Mouse (Mus musculus) thymus, adult 2 months (tissue): ENCODE measurements around the gene Srarp. TPM values are rescaled to one million over a fixed set of nuclear protein-coding genes. Genes with fewer than 3 reads are reported as not detected.

Experiments used
- DNase-seq: peaks from one replicate; pipeline ENCODE4 v3.0.0; 2021
- H3K27ac ChIP-seq: fragments of 200-500 bp; 2 replicates; pipeline ENCODE4 v1.5.1; 2012; ENCODE audit warnings: low read length, control low read depth; ENCODE audit not compliant: control insufficient read depth, insufficient read depth
- H3K27me3 ChIP-seq: fragments of 200-500 bp; 2 replicates; pipeline ENCODE4 v1.6.1; 2012; ENCODE audit warnings: mild to moderate bottlenecking, low read length, moderate library complexity, mixed read lengths; ENCODE audit not compliant: control insufficient read depth, insufficient read depth
- H3K36me3 ChIP-seq: fragments of 200-500 bp; 2 replicates; pipeline ENCODE4 v1.6.1; 2012; ENCODE audit warnings: mild to moderate bottlenecking, low read length, moderate library complexity; ENCODE audit not compliant: control insufficient read depth, insufficient read depth
- H3K4me1 ChIP-seq: fragments of 200-500 bp; replicated peaks from 2 replicates; pipeline ENCODE4 v1.6.1; 2012; ENCODE audit warnings: low read length; ENCODE audit not compliant: control insufficient read depth, insufficient read depth
- H3K4me3 ChIP-seq: fragments of 200-500 bp; 2 replicates; pipeline ENCODE4 v1.5.1; 2012; ENCODE audit warnings: mild to moderate bottlenecking, low read length, control low read depth, moderate library complexity; ENCODE audit not compliant: control insufficient read depth, insufficient read depth
- CTCF ChIP-seq: fragments of 200-500 bp; IDR thresholded peaks from 2 replicates; pipeline ENCODE4 v1.5.1; 2012; ENCODE audit warnings: mild to moderate bottlenecking, control low read depth, low read length, moderate library complexity, borderline replicate concordance; ENCODE audit not compliant: control insufficient read depth, poor library complexity, insufficient read depth; ENCODE audit errors: extremely low read depth
- POLR2A ChIP-seq: fragments of 200-500 bp; IDR thresholded peaks from 2 replicates; pipeline ENCODE4 v1.6.1; 2012; ENCODE audit warnings: mild to moderate bottlenecking, low read length, control low read depth, moderate library complexity; ENCODE audit not compliant: control insufficient read depth, poor library complexity, insufficient read depth; ENCODE audit errors: extremely low read depth
- WGBS: fragments of 180-500 bp; shearing (Covaris S2); methylation state at CpG from one replicate; pipeline ENCODE4 v1.1.7; 2018; 5-methylcytosine and 5-hydroxymethylcytosine counted together
- polyA plus RNA-seq: library from polyadenylated mRNA; depleted of rRNA; stranded (reverse); fragments of >200 nt; gene quantifications from 2 replicates; pipeline ENCODE4 v1.2.3, GENCODE M21; 2012

Gene Srarp
- polyA plus RNA-seq, 1 experiment: 0.42 TPM

DNA sequence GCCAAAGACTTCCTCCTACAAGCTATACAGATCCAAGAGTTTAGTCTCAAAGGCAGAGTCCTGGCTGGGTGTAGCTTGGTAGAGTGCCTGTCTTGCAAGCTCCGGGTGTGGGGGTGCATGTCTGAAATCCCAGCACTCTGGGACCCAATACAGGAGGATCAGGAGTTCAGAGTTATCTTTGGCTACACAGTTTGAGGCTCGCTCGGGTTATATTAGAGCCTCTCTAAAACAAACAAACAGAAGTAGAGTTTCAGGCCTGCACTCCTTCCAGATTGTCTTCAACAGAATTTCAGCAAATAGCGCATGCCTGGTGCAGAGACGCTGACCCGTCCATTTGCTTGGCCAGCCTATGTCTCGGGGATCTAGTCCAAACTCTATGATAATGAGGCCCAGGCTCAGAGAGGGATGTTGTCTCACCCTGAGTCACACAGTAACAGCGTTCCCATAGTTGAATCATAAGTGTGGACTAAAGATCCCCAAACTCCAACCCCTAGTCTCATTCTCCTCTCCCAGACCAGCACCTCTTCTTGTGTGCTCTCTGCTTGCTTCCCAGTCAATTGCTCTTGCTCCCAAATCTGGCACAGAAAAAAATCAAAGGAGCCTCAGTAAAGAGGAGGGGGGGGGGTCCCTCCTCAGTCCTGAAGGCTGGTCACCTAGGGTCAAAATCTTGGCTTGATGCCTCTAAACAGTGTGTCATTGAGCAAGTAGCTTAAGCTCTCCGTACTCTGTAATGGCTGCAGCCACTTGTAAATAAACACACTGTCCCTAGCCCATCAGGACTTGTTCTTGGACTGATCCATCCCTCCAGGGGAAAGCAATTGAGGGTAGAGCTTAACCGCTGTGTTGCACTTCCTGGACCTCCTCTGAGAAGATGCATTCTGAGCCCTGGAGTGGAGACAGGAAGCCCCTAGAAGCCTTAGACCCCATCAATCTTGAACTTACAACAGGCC is 8.8 kb downstream of the Srarp start:
- DNase-seq: no peak
- H3K27ac ChIP-seq: no peak overlapping the region

GRCm38 (mm10) chr4:141425484-141426479 is 10.1 kb downstream of the Srarp start:
- Histone ChIP-seq H3K36me3 (no peaks in the 10 kb centered on the region), H3K27me3 (no peaks in the 10 kb centered on the region), H3K27ac (no peak overlapping the region), H3K4me1 (peaks cover 12% of the 10 kb centered on the region), H3K4me3 (peak overlapping the region; percentile 24; the same call in 1 of the 2 replicates)
- peak; percentile 36 for DNase-seq
- TF ChIP-seq POLR2A (no peak), CTCF (no peak)
- 10% methylated on average over 36 of the region's 36 CpGs for WGBS

More for the DNA sequence above, 8.8 kb downstream of the Srarp start:
- H3K4me1 ChIP-seq: peaks cover 15% of the 10 kb centered on the region
- H3K27me3 ChIP-seq: no peaks in the 10 kb centered on the region
- WGBS: 92% methylated on average over 10 of the region's 10 CpGs
- TF ChIP-seq CTCF (no peak), POLR2A (no peak)
- no peak overlapping the region for H3K4me3 ChIP-seq
- H3K36me3 ChIP-seq: no peaks in the 10 kb centered on the region

GRCm38 (mm10) chr4:141423691-141424431 is 12.0 kb downstream of the Srarp start:
- Histone ChIP-seq H3K27me3 (no peaks in the 10 kb centered on the region), H3K27ac (no peak overlapping the region), H3K4me3 (no peak overlapping the region), H3K36me3 (no peaks in the 10 kb centered on the region), H3K4me1 (peaks cover 27% of the 10 kb centered on the region)
- no peak for DNase-seq
- 94% methylated on average over 13 of the region's 13 CpGs for WGBS
- TF ChIP-seq POLR2A (no peak), CTCF (no peak)

GRCm38 (mm10) chr4:141423288-141423687 is 12.6 kb downstream of the Srarp start:
- DNase-seq: no peak
- no peak overlapping the region for H3K27ac ChIP-seq
- TF ChIP-seq POLR2A (no peak), CTCF (no peak)
- 92% methylated on average over 5 of the region's 5 CpGs for WGBS
- no peak overlapping the region for H3K4me3 ChIP-seq
- H3K27me3 ChIP-seq: no peaks in the 10 kb centered on the region
- H3K36me3 ChIP-seq: no peaks in the 10 kb centered on the region
- H3K4me1 ChIP-seq: peaks cover 27% of the 10 kb centered on the region

DNA sequence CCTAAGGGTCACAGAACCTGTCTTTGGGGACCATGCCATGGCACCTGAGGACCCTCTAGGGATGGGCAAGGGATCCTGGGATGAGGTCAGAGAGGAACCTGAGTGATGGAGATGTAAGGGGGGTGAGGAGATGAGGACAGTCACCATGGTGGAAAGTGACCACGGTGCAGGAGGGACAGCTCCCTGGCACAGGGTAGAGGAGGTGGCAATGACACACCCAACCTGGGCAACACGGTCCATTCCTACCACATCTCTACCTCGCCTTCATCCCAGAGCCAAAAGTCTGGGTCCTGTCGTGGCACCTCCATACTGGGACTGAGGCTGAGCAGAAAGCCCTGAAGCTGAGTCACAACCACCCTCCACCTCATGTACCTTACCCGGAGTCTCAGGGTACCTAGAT is 13.1 kb downstream of the Srarp start:
- Histone ChIP-seq H3K4me3 (no peak overlapping the region), H3K27me3 (no peaks in the 10 kb centered on the region), H3K36me3 (no peaks in the 10 kb centered on the region), H3K27ac (no peak overlapping the region), H3K4me1 (peaks cover 27% of the 10 kb centered on the region)
- no peak for TF ChIP-seq CTCF
- TF ChIP-seq POLR2A: no peak
- DNase-seq: no peak
- WGBS: 92% methylated on average over 5 of the region's 5 CpGs
